Mouse (Mus musculus) spleen, postnatal 4 days (tissue): ENCODE results near the gene Foxp4.

Experiments used
- DNase-seq, 2 experiments: peaks; one replicate each; pipeline ENCODE4 v3.0.0; 2022; ENCODE audit warnings: low spot score in 2 of 2

Foxp4 gene

DNA sequence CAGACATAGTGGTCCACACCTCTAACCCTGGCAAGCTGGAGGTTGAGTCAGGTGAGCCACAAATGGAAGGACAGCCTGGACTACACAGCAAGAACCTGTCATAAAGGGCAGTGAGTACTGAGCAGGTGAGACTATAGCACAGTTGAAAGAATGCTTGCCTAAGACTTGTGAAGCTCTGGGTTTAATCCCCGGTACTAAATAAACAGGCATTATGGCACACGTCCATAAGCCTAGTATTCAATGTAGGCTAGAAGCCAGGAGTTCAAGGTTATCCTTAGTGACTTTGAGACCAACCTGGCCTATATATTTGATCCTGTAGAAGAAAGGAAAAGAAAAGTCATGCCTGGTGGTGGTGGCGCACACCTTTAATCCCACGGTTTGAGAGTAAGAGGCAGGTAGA, 12.1 kb upstream of the Foxp4 start:
- DNase-seq = no peak

GRCm38 (mm10) chr17:47929431-47929830, 5.0 kb upstream of the Foxp4 start:
- DNase-seq = peak in 1 of 2 experiments; percentile 58

DNA sequence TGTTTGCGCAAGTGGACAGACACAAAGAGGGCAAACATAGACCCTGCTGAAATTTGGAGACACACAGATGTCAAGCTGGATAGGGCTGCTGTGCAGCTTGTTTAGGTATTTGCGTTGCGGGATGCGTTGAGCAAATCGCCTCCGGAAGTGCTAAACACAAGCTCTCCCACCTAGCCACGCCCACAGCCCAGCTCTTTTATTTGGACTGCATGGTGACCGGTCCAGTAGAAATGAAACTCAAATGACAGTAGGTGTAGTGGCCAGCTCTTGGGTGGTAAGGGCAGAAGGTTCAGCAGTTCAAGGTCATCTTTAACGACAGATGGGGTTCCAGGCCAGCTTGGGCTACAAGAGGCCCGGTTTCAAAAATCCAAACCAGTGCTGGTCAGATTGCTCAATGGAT, 1.5 kb upstream of the Foxp4 start:
- no peak for DNase-seq

DNA sequence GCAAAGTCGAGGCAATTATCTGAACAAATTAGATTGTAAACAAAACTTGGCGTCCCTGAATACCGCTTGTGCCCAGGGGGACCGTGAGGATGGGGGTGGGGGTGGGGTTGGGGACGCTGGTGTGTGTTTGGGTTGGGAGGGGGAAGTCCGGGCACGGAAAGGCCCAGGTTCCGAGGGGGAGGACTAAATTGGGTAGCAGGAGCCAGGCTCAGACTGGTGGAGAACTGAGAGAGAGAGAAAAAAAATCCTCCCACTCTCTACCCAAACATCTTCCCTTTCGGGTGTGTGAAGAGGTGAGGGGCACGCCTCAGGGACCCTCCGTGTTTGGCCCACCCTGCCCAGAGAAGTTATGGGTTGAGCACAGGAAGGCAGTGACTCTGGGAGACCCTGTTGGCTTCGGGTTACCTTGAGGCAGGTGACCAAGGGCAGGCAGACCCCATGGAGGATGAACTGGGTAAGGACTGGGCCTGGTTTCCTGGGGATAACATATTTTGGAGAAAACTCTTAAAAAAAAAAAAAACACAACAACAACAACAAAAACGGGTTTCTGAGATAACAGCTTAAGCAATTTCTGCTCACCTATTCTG, 988 bp upstream of the Foxp4 start:
- peak in 1 of 2 experiments; percentile 51 for DNase-seq

GRCm38 (mm10) chr17:47923678-47924382, 615 bp downstream of the Foxp4 start:
- DNase-seq = peak in 1 of 2 experiments; percentile 76

DNA sequence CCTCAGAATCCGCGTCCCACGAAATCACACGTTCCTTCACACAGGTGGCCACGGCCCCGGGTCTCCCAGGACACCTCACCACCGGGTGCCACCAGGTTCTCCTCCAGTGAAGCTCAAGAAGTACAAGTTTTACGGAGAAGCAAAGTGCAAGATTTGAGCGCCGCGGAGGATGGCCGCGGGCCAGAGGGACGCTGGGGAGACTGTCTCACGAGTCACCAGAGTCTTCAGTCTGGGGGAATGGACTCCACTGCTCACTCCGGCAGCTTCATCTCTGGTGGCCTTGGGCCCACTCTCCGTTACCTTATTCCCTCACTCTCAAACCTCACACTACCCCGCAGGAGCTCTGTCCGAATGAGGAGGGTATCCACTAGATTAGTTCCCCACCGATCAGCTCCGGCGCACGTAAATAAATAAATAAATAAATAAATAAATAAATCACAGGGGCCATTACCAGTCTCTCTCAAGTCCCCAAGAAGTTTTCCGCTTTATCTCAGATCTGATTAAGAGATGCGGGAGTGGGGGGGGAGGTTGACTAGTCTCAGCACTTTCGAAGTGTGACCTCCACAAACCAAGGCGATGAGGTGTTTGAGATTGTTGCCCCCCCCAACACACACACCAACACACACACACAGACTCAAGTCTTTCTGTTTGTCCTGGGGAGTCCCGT, 1.3 kb downstream of the Foxp4 start:
- DNase-seq = peak in 1 of 2 experiments; percentile 72

- no peak for DNase-seq
Observed at GRCm38 (mm10) chr17:47922579-47922978, 1.9 kb downstream of the Foxp4 start.

- no peak for DNase-seq
Observed at GRCm38 (mm10) chr17:47922116-47922515, 2.3 kb downstream of the Foxp4 start.

- no peak for DNase-seq
Observed at GRCm38 (mm10) chr17:47921136-47921665, 3.2 kb downstream of the Foxp4 start.

DNA sequence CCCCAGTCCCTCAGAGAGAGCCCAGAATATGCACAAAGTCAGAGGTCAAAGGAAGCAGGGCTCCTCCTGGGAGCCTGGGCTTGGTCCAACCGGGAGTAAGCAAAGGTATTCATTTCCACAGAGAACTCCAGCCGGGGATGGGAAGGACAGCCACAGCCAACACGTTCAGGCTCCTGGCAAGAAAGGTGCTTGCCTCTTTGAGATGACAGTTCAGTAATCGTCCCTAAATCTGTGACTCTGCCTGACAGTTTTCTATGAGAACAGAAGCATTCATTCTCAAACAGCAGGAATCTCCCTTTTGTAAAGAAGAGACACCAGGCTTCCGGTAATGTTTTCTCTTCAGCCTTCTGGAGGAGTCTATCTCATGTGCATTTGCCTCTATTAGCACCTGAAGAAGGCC, 4.6 kb downstream of the Foxp4 start:
- DNase-seq = no peak

DNA sequence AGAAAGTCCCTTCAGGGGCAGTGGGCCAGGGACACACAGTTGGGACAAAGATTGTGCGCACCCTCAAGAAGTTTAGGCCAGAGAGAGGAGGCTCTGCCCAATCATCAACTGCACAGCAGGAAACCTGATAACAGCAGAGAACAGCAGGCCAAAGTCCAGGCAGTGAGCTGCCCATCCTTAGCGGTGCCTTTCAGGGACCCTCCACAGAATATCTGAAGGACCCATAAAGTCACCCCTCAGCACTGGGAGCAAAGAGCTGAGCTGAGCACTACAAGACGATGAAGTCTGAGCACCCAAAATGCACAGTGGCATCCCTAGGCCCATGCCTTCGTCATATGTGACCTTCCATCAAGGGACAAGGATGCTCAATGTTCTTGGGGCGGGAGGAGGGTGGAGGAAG, 6.5 kb downstream of the Foxp4 start:
- no peak for DNase-seq

DNA sequence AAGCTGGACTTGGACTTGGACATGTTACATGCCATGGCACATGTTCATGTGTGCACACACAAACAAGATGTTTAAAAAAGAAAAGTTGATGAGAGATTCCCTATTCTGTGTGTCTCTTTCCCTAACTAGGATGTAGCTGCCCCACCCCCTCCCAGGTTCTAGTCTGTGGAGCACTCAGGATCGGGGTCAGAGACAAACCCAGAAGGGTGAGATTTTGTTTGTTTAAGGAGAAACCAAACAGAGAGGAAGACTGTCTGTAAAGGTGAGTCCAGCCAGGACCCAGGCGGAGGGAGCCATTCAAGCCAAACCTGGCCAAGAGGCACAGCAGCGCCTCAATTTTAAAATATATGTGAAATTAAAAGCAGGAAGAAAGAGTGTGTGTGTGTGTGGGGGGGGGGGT, 7.2 kb downstream of the Foxp4 start:
- DNase-seq = no peak

DNA sequence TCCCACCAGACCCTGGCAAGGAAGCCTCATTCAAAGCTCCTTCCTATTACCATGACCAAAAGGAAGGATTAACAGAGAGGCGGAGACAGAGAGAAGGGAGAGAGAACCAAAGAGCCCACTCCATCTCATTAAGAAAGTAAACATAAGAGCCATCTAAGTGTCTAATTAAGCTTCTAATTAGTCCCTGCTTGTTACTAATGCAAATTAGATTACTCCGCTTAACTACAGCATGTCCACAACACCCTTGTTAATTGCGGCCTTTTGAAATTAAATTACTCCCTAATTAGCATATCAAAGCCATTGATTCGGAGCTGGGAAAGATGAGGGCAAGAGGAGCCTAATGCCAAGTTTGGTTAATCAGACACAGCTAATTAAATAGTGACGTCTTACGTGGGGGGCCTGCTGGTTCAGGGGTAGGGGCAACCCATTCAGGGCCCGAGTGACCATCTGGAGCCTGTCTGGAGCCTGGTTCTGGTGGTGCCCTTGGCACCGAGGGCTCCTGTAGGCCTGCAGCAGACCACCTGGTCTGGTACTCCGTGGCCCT, 9.7 kb downstream of the Foxp4 start:
- no peak for DNase-seq

DNA sequence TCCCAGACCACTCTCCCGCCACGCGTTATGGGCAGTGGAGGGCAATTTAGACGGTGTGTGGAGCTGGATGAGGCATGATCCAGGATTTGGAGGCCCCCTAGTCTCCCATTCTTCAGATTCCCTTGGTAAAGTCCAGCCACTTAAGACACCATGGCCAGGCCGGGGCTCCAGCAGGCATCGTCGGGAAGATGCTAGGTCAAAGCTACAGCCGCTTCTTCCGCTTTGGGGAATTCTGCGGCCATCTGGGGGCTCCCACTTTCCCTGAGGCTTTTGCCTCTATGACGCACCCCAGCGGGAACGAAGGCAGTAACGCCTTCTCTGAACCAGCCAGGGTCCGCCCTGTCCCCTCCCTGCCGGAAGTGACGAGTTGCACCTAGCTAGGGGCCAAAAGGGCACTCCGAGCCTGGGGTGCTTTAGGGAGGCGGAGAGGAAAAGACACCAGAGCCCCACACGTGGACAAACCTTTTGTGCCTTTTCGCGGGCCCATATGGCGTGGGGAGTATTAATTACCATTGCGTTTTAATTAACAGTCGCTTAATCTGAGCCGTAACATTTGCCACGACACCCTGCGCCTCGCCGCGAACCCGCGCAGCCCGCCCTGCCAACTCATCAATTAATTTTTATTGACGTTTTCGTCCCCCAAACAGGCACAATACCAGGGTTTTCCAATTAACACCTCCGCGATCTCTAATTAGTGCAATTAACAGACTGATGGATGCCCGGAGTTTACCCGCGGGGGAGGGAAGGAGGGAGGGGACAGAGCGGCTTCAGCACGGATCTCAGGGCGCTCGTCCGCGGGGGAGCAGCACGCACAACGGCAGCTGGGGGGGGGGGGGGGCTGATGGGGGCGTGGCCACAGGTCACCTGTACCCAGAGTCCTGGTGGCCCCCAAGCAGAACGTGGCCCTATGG, 15.1 kb downstream of the Foxp4 start:
- peak; percentile 61 to 80 for DNase-seq

- DNase-seq = no peak
Observed at GRCm38 (mm10) chr17:47908079-47908478, 16.4 kb downstream of the Foxp4 start.

DNA sequence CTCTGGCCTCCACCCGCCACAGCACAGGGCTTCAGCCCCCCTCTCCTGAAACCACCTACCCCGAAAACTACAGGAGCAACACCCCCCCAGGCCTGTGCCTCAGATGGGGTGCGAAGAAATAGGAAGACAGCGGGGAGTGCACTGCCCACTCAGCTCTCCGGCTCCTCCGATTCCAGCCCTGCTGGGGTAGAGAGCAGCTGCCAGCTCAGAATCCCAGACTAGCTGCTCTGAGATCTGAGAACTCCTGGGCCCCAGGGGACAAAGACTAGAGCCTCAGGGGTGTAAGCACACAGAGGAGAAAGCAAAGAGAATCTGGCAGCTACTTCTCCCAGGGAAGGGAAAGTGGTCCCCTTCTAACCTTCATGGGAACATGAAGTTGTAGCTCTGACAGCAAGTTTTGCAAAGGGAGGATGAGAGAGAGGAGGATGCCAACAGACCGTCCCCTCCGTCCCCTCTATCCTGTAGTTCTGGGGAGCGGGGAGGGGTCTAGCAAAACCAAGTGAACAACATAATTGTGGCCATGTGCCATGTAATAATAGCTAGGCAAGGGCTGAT, 17.0 kb downstream of the Foxp4 start:
- no peak for DNase-seq

GRCm38 (mm10) chr17:47903846-47904680, 20.4 kb downstream of the Foxp4 start:
- no peak for DNase-seq

DNA sequence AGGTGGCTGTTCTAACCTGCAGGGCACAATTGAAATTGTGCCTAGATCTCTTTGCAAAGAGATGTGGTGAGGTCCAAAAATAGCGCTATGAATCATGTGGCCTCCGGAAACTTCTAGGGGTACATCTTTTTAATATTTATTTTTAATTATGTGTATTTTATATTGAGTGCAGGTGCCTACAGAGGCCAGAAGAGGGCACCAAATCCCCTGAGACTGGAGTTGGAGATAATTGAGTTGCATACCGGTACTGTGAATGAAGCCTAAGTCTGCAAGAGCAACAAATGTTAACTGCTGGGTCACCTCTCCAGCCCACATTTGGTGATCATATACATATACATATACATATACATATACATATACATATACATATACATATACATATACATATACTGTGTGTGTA, 22.7 kb downstream of the Foxp4 start:
- no peak for DNase-seq

- no peak for DNase-seq
Observed at GRCm38 (mm10) chr17:47900716-47901115, 23.7 kb downstream of the Foxp4 start.

- DNase-seq = no peak
Observed at GRCm38 (mm10) chr17:47899156-47899555, 25.3 kb downstream of the Foxp4 start.
